24 mouse cellular contexts compared by ENCODE assay signal in the genomic region with DNA sequence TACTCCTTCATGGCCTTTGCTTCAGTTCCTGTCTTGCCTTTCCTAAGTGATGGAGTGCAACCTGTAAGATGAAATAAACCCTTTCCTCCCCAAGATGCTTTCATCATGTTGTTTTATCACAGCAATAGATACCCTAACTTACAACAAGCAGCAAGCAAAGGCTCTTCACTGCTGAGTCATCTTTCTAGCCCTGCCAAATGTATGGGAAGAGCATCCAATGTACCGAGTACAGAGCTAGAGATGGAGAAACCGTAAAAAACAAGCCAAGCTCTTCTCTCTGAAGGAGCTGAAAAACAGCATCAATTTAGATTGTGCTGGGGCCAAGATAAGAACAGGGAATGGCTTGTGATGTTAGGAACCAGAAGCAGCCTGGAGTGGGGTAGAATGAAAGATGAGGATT.
DNase-seq lines count a peak whose midpoint lies in the region; ATAC-seq and TF ChIP-seq lines count a peak whose summit lies in the region.
"Had no signal": no experiment of that assay in that cellular context is flagged by ENCODE, and none has a peak within 500 bp of the region (broad histone marks: within the 10 kb centered on the region; RNA-seq: fewer than 3 reads in every experiment).

No protein-coding gene starts in this region.

- no peak overlapping the region for H3K4me3 ChIP-seq in cortical plate, adult 2 months (ENCODE audit: insufficient read depth, low read length)
- no peak overlapping the region for H3K4me3 ChIP-seq in heart, embryonic 12.5 days
- H3K4me3 ChIP-seq: embryonic facial prominence, embryonic 10.5 days; embryonic facial prominence, embryonic 12.5 days; forebrain, embryonic 13.5 days; forebrain, embryonic 15.5 days had no signal

- WGBS in heart, embryonic 12.5 days, result 52% methylated on average over 2 of the region's 2 CpGs

- H3K4me2 ChIP-seq in heart, embryonic 12.5 days, result no peak overlapping the region
- H3K4me2 ChIP-seq: embryonic facial prominence, embryonic 12.5 days; forebrain, embryonic 13.5 days; forebrain, embryonic 15.5 days had no signal

- no peak overlapping the region for H3K9ac ChIP-seq in heart, embryonic 12.5 days
- H3K9ac ChIP-seq: embryonic facial prominence, embryonic 12.5 days; forebrain, embryonic 13.5 days; forebrain, embryonic 15.5 days; forebrain, postnatal 0 days had no signal

- no peaks in the 10 kb centered on the region for H3K36me3 ChIP-seq in heart, embryonic 12.5 days
- H3K36me3 ChIP-seq: embryonic facial prominence, embryonic 10.5 days; embryonic facial prominence, embryonic 12.5 days; forebrain, embryonic 15.5 days; G1E had no signal

- H3K27ac ChIP-seq in cortical plate, adult 2 months (ENCODE audit: insufficient read depth, low read length), result 0 out of 2 replicates have a peak overlapping the region, but pooled peaks have one; percentile 17
- H3K27ac ChIP-seq in heart, embryonic 12.5 days (ENCODE audit: poor library complexity, severe bottlenecking), result no peak overlapping the region
- H3K27ac ChIP-seq: embryonic facial prominence, embryonic 10.5 days; embryonic facial prominence, embryonic 12.5 days; forebrain, embryonic 13.5 days; forebrain, embryonic 15.5 days had no signal

- no peaks in the 10 kb centered on the region for H3K27me3 ChIP-seq in heart, embryonic 12.5 days (replicated peaks)
- H3K27me3 ChIP-seq: CH12.LX; embryonic facial prominence, embryonic 12.5 days; forebrain, embryonic 13.5 days; forebrain, embryonic 15.5 days had no signal

- peaks cover 3% of the 10 kb centered on the region; the same call in 1 of the 2 replicates for H3K4me1 ChIP-seq in cortical plate, adult 2 months (ENCODE audit: control insufficient read depth, insufficient read depth, low read length)
- no peaks in the 10 kb centered on the region for H3K4me1 ChIP-seq in heart, embryonic 12.5 days (replicated peaks)

- TF ChIP-seq POLR2A in cortical plate, adult 2 months (IDR thresholded peaks at IDR 0.05; ENCODE audit: extremely low read depth, insufficient read depth, low read length), result no peak

- H3K9me3 ChIP-seq in heart, embryonic 12.5 days (replicated peaks), result no peaks in the 10 kb centered on the region
- H3K9me3 ChIP-seq: embryonic facial prominence, embryonic 10.5 days; embryonic facial prominence, embryonic 12.5 days; forebrain, embryonic 13.5 days; forebrain, embryonic 15.5 days had no signal

- DNase-seq in right cerebral cortex, adult 18-20 months, result peak; percentile 28
- DNase-seq in right cerebral cortex, postnatal 36 days (ENCODE audit: low spot score in 2 of 2), result no peak
- peak; percentile 19 for DNase-seq in NIH3T3 (ENCODE audit: low read depth)
- DNase-seq in spleen, adult 12 weeks (ENCODE audit: low spot score), result no peak
- DNase-seq in heart, postnatal 36 days, result no peak
- DNase-seq: adrenal gland, adult 2 months; adrenal gland, postnatal 10 days; adrenal gland, postnatal 25 days; B cell, adult 2 months; cerebellum, adult 11-12 months; cerebellum, adult 2 months; cerebellum, adult 9-10 months; cerebellum, postnatal 10 days; cerebellum, postnatal 25 days; forebrain, postnatal 0 days had no signal

- intact Hi-C loops in heart, postnatal 36 days (cut with DNase I), result no loop called here

- no peak for TF ChIP-seq CTCF in cortical plate, adult 2 months (IDR thresholded peaks at IDR 0.05; ENCODE audit: extremely low read depth, insufficient read depth, low read length)

- no peak for ATAC-seq in heart, embryonic 12.5 days (ENCODE audit: insufficient number of reproducible peaks, low FRiP score)
- ATAC-seq: CD4-positive, CD25-positive, alpha-beta regulatory T cell, adult 4 months; forebrain, embryonic 13.5 days; forebrain, embryonic 15.5 days; forebrain, postnatal 0 days had no signal

Comparison
In these comparisons a context has a peak if more than half of its experiments do, and no peak if none do; other contexts are left out.
1. DNase-seq: peak in right cerebral cortex, adult 18-20 months (single experiment) and NIH3T3 (single experiment); none in right cerebral cortex, postnatal 36 days (0 of 2), spleen, adult 12 weeks (single experiment) and heart, postnatal 36 days (0 of 2).